Mouse (Mus musculus) thymus, postnatal 10 days (tissue): ENCODE results near the gene Rnf213.
"Not testable (repeated sequence)": the region's sequence is repeated elsewhere in the genome, so short reads cannot be mapped to it uniquely, and the experiment has no call there.

Experiments
- DNase-seq, 2 experiments: peaks; one replicate each; pipeline ENCODE4 v3.0.0; 2021; ENCODE audit warnings: low spot score in 2 of 2

The Rnf213 gene

DNA sequence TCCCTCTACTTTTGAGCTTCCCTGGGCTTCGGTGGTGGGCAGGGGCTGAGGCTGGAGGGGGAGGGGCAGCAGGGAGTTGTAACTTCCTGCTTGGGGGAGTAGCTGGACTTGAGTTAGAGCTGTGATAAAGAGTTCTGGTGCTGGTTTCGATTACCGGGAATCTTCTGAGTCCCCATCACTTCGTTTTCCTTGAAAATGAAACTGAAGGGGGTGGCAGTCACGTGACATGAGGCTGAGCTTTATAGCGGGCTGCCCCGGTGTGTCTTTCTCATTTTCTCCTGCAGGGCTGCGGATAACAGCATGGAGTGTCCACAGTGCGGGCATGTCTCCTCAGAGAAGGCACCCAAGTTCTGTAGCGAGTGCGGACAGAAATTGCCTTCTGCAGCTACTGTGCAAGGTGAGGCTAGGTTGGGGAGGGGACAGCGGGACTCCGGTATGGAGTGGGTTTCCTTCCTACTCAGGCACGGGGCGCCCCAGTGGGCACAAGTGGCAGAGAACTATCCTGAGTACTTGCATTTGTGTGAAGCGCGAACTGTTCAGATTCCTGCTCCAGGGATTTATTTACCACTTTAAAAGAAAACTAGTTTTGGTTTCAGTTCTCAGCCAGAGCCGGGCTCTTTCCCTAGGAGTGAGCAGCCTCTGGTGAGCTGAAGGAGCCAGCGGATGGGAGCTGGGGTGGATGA, at the start of gene Rnf213:
Rnf213 (plus strand) TSS at position 301 of the 683 bp plus-strand sequence.
- DNase-seq, result peak; percentile 45 to 54

- DNase-seq, result no peak
These were observed 48.7 kb upstream of the Rnf213 start for GRCm38 (mm10) chr11:119344178-119344577.

DNA sequence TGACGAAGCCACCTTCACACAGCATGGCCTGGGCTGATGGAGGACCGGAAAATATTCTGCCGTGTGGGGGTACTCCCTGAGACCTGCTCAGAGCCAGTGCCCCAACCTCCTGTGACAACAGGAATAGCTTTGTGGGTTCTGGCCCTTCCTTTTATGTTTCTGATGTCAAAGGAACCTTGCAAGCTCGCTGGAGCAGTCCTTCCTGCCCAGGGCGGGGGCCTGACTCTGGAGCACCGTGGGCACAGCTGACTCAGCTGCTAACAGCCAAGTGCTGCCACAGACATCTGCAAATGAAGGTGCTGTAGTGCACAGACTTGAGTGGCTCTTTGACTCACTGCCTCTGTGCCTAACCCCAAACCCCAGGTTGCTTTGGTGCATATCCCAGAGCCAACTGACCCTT, 48.0 kb upstream of the Rnf213 start:
- peak in 1 of 2 experiments; percentile 26 for DNase-seq

DNA sequence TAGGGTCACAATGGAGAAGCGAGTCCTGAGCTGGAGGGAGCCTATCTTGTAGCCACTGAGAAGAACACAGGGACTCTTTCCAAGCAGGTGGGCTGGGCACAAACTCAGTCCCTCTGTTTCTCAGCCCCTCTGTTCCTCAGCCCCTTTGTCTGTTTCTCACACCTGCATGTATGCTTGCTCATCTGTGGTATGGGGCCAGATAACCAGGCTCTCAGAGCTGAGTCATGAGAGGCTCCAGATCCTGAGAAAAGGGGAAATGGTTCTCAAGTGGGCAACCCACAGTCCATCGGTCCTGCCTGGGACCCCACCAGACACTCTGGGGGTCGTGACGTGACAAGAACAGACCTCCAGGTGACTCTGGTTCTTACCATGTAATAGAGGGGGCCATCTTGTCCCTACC, 45.8 kb upstream of the Rnf213 start:
- no peak for DNase-seq

DNA sequence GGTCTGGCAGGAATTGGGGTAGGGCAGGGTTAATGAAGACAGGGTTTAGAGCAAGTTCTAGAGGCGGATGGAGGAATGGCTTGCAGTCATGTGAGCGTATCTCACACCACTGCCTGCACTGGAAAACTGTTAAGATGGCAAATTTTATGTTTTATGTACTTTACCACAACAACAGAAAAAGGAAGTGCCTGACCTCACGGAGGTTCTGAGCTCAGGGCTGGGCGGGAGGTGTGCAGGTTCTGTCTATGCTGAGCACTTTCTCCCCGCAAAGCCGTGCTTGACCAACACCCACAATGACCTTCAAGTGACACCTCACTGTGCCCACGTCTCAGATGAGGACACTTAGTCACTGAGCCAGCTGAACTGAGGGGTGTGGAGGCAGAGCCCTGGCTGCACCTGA, 40.8 kb upstream of the Rnf213 start:
- no peak for DNase-seq

DNA sequence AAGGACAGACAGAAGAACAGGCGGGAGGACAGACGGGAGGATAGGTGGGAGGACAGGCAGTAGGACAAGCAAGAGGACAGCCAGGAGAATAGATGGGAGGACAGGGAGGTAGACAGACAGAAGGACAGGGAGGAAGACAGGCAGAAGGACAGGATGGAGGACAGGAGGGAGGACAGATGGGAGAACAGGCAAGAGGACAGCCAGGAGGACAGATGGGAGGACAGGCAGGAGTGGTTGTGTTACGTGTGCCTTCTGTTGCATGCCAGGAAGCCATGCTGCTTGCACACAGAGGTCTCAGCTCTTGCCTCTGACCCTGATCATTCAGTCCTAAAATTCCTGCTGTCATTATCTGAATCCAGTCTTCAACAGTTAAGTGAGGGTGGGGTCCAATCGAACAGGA, 39.0 kb upstream of the Rnf213 start:
- DNase-seq, result no peak

DNA sequence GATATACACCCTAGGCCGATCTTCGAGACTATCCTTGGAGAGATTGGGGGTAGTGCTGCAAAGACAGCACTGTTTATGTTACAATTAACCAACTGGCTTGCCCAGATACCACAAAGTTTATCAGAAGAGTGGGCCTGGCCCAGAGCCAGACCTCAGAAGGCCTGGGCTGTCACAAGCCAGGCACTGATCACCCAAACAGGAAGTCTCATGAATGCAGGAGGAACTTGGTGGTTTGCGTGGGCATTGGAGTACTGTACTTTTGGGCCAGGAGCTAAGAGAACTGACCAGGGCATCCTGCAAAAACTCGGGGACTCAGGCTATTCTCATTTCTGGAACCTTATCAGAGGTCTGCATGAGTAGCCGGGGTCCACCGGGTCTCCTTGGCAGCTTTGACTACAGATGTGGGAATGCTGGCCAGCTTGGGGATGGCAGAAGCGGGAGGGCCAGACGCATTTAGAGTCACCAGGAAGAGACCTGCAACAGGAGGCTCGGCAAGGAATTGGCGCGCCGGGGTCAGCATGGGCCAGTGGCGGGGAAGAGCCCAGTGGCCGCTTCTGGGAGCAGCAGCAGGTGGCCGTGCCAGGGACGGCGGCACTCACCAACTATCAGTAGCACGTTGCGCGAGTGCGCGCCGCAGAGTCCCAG, 38.0 kb upstream of the Rnf213 start:
- no peak for DNase-seq

DNA sequence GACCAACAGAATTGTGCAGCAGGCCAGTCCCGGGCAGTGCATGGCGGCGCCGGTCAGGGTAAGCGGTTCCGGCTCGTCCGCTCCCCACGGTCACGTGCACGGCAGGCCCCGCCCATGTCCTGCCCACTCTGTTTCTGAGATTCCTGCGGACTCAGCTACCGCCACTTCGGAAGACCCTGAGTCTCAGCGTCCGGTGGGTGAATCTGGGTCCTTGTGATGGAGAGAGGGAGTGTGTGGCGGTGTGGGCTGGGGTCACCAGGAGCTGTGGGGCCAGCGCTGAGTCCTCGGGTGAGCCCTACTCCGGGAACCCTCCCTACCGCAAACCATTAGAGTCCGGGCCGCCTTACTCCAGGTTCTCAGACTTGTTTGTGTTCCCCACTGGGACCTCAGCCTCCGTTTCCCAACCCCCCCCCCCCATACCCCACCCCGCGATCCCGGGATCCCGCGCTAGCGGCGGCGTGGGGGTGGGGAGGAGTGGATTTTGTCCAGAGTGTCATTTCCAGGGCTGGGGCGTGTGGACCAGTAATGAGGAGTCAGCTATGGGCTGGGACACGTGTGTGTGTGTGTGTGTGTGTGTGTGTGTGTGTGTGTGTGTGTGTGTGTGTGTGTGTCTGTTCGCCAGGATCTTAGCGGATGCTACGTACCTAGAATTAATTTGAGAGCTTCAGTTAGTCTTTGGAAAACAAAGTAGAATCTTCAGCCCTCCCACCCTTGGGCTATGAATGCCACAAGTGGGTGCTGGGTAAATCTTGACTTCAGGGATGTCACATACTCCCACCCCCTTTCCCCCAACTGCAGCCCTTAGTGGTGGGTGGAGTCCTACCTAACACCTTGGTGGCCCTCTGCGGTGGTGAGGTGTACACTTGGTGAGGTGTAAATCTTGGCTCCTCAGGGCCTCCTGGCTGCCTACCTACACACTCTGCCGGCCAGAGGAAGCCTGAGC, 37.2 kb upstream of the Rnf213 start, which contains the start of the genes Sgsh and Slc26a11:
Sgsh (minus strand) TSS at position 94 of the 943 bp plus-strand sequence.
Slc26a11 (plus strand) TSS at position 115 of the 943 bp plus-strand sequence.
- DNase-seq, result peak; percentile 33 to 43

- DNase-seq, result no peak
These were observed 33.8 kb upstream of the Rnf213 start for GRCm38 (mm10) chr11:119359089-119359488.

DNA sequence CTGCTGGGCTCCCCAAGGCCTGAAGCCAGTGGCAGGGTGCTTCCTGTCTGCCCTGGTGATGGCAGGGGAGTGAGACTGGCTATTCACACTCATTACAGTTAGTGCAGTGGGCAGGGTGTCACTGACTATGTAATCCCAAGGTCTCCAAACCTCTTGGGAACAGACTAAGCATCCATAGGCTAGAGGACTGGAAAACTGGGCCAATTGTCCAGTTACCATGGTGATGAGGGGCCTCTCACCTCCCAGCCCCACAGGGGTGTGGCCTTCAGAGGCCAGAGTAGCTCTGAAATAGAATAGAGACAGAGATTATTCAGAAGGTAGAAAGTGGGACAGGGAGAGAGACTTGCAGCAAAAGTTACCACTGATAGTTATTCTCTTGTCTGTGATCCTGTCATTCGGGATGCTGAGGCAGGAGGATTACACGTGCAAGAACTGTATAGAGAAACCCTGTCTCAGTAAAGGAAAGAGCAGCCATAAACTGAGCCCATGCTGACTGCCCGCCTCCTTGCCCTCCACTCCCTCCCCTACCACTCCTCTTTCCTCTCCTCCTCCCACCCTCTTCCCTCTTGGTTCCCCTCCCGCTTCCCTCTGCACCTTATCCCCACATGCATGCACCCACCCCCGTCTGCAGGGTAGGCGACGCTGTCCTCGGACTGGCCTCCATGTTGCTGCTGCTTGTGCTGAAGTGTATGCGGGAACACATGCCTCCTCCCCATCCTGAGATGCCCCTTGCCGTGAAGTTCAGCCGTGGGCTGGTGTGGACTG, 29.9 kb upstream of the Rnf213 start:
- no peak for DNase-seq

GRCm38 (mm10) chr11:119363534-119364145, 29.3 kb upstream of the Rnf213 start:
- peak; percentile 41 to 80 for DNase-seq

DNA sequence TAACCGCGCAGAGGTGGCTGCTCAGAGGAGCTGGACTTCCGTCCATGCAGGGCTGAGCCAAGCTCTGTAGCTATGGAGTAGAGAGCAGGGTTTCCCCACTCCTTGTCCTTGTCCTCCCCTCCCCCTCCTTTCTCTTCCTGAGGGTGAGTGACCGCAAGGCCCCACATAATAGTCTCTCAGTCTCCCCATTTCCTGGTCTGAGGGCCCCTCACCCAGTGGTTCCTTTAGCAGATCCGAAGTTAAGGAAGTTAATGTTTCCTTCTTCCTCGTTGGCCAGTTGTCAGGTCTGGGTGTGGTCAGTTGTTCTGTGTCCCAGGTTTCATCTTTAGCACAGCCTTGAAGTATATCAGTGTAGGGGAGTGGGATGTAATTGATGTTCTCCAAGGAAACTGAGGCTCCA, 17.5 kb upstream of the Rnf213 start:
- DNase-seq, result no peak

GRCm38 (mm10) chr11:119377326-119377725, 15.6 kb upstream of the Rnf213 start:
- no peak for DNase-seq

DNA sequence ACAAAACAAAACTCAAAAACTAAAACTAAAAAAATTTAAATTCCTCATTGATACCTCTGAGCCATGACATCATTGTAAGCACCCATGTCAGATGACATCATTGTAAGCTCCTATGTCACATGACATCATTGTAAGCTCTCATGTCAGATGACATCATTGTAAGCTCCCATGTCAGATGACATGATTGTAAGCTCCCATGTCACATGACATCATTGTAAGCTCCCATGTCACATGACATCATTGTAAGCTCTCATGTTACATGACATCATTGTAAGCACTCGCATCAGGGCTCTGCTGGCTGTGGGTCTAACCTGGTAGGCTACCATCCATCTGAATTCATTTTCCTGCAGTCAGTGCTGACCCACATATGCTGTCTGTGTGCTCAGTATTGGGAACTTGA, 14.3 kb upstream of the Rnf213 start:
- no peak for DNase-seq

DNA sequence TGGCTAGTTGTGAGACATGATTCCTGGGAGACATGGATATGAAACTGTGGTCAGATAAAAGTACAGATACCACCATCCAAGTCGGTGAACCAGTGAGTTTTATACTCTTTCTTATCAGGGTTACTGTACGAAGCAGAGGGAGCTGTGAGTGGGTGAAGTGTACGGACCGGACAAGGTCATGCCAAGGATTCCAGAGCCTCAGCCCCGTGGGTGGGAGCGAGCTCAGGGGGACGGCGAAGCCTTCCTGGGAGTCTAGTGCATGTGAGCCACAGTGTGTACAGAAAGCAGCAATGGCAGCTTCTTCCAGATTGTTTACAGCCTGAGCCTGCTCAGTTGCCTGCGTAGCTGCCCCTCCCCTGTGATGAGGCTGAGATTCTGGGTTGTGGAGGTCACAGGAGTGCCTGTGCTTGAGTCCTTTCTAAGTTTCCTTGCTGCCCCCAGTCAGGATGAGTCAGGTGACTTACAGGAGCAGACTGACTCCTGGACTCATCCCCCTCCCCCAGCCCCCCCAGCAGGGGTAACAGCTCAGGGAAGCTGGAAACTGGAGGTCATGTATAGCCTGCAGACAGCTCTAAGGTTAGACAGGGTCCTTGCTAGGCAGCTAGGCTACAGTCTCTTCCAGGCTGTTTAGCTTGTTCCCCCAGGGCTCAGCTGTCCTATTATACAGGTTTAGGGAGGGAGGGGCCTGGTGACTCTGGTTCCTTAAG, 11.1 kb upstream of the Rnf213 start:
- no peak for DNase-seq

DNA sequence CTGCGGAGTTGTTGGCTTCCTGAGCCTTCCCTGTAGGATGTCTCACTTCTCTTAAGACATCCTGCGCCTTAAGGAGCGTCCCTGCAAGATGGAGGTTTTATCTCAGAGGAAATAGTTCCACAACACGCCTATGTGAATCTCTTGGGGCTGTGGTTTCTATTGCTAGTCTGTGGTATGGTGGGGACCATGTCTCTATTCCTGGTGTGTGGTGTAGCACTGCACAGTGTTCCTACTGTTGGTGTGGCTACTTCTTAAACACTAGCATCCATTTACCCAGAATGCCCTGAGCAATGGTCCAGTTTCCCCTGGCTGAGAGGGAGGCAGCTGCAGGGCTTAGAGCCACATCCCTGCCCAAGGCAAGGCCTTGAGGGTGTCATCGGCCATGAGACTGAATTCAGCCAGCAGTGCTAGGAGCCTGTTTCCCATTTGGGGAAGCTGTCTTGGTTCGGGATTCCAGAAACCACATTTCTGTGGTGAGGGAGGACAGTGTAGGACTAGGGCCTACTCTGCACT, 10.5 kb upstream of the Rnf213 start:
- DNase-seq, result no peak

GRCm38 (mm10) chr11:119384904-119385303, 8.0 kb upstream of the Rnf213 start:
- peak; percentile 61 to 64 for DNase-seq

DNA sequence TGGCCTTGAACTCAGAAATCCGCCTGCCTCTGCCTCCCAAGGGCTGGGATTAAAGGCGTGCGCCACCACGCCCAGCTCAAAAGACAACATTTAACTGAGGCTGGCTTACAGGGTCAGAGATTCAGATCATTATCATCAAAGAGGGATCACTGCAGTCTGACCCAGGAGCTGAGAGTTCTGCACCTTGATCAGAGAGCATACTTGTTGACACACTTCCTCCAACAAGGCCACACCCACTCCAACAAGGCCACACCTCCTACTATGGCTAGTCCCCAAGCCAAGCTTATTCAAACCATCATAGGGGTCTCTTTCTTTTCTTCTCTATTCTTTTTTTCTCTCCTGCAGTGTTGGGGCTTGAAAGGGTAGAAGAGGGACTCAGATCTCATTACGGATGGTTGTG, 6.6 kb upstream of the Rnf213 start:
- DNase-seq, result no peak

GRCm38 (mm10) chr11:119387273-119387672, 5.6 kb upstream of the Rnf213 start:
- not testable (repeated sequence) for DNase-seq

GRCm38 (mm10) chr11:119389851-119390270, 3.0 kb upstream of the Rnf213 start:
- DNase-seq, result no peak
